Mouse (Mus musculus): ENCODE measurements around the gene Tex45.

- no peak for TF ChIP-seq MAX (IDR thresholded peaks at IDR 0.05; ENCODE audit: low read length)
- no peak for TF ChIP-seq MAFK (IDR thresholded peaks at IDR 0.05; ENCODE audit: borderline replicate concordance, low read depth, low read length)
- no peak for TF ChIP-seq CTCF (IDR thresholded peaks at IDR 0.05 in 2 of 3, conservative IDR thresholded peaks at IDR 0.05 in 1 of 3; ENCODE audit: control insufficient read depth in 1 of 3, insufficient read depth in 1 of 3, low read depth in 2 of 3, low read length in 3 of 3, poor library complexity in 1 of 3, severe bottlenecking in 1 of 3)
- TF ChIP-seq POLR2A (IDR thresholded peaks at IDR 0.05; ENCODE audit: control insufficient read depth in 1 of 2, insufficient read depth in 1 of 2, low read depth in 1 of 2, low read length in 2 of 2, poor library complexity in 1 of 2), result no peak
- TF ChIP-seq JUND (IDR thresholded peaks at IDR 0.05; ENCODE audit: low read depth, low read length), result no peak
- no peak for TF ChIP-seq RAD21 (IDR thresholded peaks at IDR 0.05; ENCODE audit: low read depth, low read length)
These were observed 2.6 kb upstream of the Tex45 start for GRCm38 (mm10) chr8:3467886-3468545.

Measured in MEL (cell line).